Mouse (Mus musculus) hematopoietic stem cell, adult 5-6 weeks (primary cell): Measurements from ENCODE around the gene Rac1. TPM values are rescaled to one million over a fixed set of nuclear protein-coding genes. Genes with fewer than 3 reads are reported as not detected.

Experiments
- ATAC-seq, 2 experiments: fragments of 125-278 bp in 1 of 2; replicated peaks in 1 of 2; 2 replicates each; pipeline ENCODE4 v1.8.0; 2016 to 2017; ENCODE audit warnings: inconsistent platforms in 2 of 2, mild to moderate bottlenecking in 2 of 2, moderate number of reproducible peaks in 2 of 2, low read depth in 1 of 2, moderate TSS enrichment in 1 of 2; ENCODE audit not compliant: low FRiP score in 2 of 2, poor library complexity in 2 of 2, severe bottlenecking in 2 of 2, insufficient read depth in 1 of 2, low TSS enrichment in 1 of 2
- total RNA-seq: library from RNA; stranded (forward); fragments of 172-1452, 232-1000 nt; gene quantifications from 2 replicates; pipeline ENCODE4 v1.2.3, GENCODE M21; 2017

Rac1 gene
- total RNA-seq, 1 experiment from 2014 or later, result 107 TPM

- ATAC-seq, result peak; percentile 37 to 53; a peak in 3 of 4 replicates
Observed at GRCm38 (mm10) chr5:143471165-143471546, 56.7 kb downstream of the Rac1 start.

GRCm38 (mm10) chr5:143470421-143471164 lies 57.2 kb downstream of the Rac1 start:
- ATAC-seq, result peak; percentile 86 to 91

GRCm38 (mm10) chr5:143469628-143470027 lies 58.2 kb downstream of the Rac1 start:
- no peak for ATAC-seq

- ATAC-seq, result no peak
Observed at GRCm38 (mm10) chr5:143467931-143468330, 59.9 kb downstream of the Rac1 start.

- ATAC-seq, result no peak
Observed at GRCm38 (mm10) chr5:143466891-143467669, 60.8 kb downstream of the Rac1 start.

GRCm38 (mm10) chr5:143465156-143466085 lies 62.4 kb downstream of the Rac1 start:
- ATAC-seq, result no peak

- ATAC-seq, result peak in 1 of 2 experiments; percentile 35; a peak in 2 of 4 replicates
Observed at GRCm38 (mm10) chr5:143464757-143465118, 63.1 kb downstream of the Rac1 start.

GRCm38 (mm10) chr5:143464100-143464756 lies 63.6 kb downstream of the Rac1 start, which contains the start of gene Daglb:
Gene Daglb (plus strand): TSS chr5:143464584.
- peak; percentile 76 to 90 for ATAC-seq

GRCm38 (mm10) chr5:143463671-143464070 lies 64.2 kb downstream of the Rac1 start:
- no peak for ATAC-seq

Other genes starting within 250 kb of the Rac1 start
- gene Zfp853, start 234.4 kb downstream of the Rac1 start, total RNA-seq, result 0.38 TPM in 1 of 2 replicates, not detected in the other
- gene E130309D02Rik, start 212.7 kb downstream of the Rac1 start, total RNA-seq, result 13.5 and 20.7 TPM in 2 replicates
- gene Zdhhc4, start 198.8 kb downstream of the Rac1 start, total RNA-seq, result 34.3 and 39.5 TPM in 2 replicates
- gene Grid2ip, start 170.7 kb downstream of the Rac1 start, total RNA-seq, result not detected in 2 replicates
- gene Kdelr2, start 124.2 kb downstream of the Rac1 start, total RNA-seq, result 61.3 and 76.2 TPM in 2 replicates
- 9.8 and 11.5 TPM in 2 replicates for gene Daglb, start 63.5 kb downstream of the Rac1 start, total RNA-seq
- 16.5 and 21.8 TPM in 2 replicates for gene Cyth3, start 94.4 kb upstream of the Rac1 start, total RNA-seq
- gene Usp42, start 204.2 kb upstream of the Rac1 start, total RNA-seq, result 13.1 and 28.9 TPM in 2 replicates